ENCODE assay signal across 7 mouse cellular contexts in the genomic region with DNA sequence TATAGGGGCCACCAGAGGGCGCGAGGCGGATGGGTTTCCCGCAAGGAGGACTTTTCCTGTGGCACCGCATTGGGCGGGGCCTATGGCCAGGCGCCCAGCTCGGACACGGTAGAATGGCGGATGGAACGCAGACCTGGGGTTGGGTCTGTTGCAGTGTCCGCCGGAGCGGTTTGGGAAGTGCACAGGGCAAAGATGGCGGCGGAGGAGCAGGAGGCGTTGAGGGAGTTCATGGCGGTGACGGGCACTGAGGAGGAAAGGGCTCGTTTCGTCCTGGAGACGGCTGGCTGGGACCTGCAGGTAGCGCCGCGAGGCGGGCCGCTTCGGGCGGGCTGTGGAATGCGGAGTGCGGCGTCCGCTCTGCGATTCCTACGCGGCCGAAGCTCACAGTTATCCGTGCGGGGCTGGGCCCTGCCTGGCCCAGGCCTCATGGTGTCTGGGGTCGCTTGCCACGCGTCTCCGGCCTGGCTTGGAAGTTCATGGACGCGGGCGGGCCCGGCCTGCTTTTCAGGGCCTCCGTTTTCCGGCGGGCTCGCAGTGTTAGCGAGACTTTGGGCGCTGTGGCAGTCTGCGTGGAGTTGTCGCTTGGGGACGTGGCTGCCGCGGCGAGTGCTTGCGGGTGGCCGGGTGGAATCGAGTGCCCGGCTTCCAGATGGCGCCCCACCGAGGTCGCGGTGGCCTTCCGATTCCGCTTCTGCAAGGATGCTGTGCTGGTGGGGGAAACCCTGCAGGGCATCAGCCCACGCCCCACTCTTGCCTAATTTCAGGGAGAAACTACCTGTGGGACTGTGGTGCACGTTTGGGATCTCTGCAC. TPM values are rescaled to one million over a fixed set of nuclear protein-coding genes. Genes with fewer than 3 reads are reported as not detected.
DNase-seq lines count a peak whose midpoint lies in the region; ATAC-seq and TF ChIP-seq lines count a peak whose summit lies in the region.
"Not testable (repeated sequence)": the region's sequence is repeated elsewhere in the genome, so short reads cannot be mapped to it uniquely, and the experiment has no call there.

No protein-coding gene starts in this region.

- not testable (repeated sequence) for H3K36me3 ChIP-seq in embryonic facial prominence, embryonic 10.5 days (replicated peaks); intestine, postnatal 0 days (ENCODE audit: control insufficient read depth, insufficient read depth); midbrain, embryonic 12.5 days; small intestine, adult 2 months (ENCODE audit: control insufficient read depth, insufficient read depth, low read length)

- not testable (repeated sequence) for H3K27me3 ChIP-seq in embryonic facial prominence, embryonic 10.5 days (replicated peaks; ENCODE audit: low read depth, poor library complexity, severe bottlenecking); intestine, postnatal 0 days (replicated peaks; ENCODE audit: control insufficient read depth, insufficient read depth, low read length); midbrain, embryonic 12.5 days; small intestine, adult 2 months (ENCODE audit: control insufficient read depth, insufficient read depth, low read length)

- not testable (repeated sequence) for H3K4me1 ChIP-seq in embryonic facial prominence, embryonic 10.5 days; intestine, postnatal 0 days (replicated peaks; ENCODE audit: control insufficient read depth, insufficient read depth, low read length); midbrain, embryonic 12.5 days; small intestine, adult 2 months (ENCODE audit: control insufficient read depth, insufficient read depth, insufficient read length, low read length)

- peak; percentile 99 for DNase-seq in adrenal gland, postnatal 10 days
- peak; percentile 94 for DNase-seq in embryonic facial prominence, embryonic 10.5 days (ENCODE audit: low spot score)
- peak; percentile 74 for DNase-seq in gonadal fat pad, adult 2 months (ENCODE audit: low read depth)
- DNase-seq in left cerebral cortex, postnatal 4 days: peak; percentile 98

- intact Hi-C loops in left cerebral cortex, postnatal 4 days (cut with DNase I): not testable (repeated sequence)

- H3K9ac ChIP-seq in intestine, postnatal 0 days (ENCODE audit: low read depth, low read length): peak overlapping the region; percentile 80
- peak overlapping the region; percentile 73 for H3K9ac ChIP-seq in midbrain, embryonic 12.5 days (replicated peaks)

- H3K27ac ChIP-seq in embryonic facial prominence, embryonic 10.5 days (replicated peaks): peak overlapping the region; percentile 93
- peak overlapping the region; percentile 62; the same call in 1 of the 2 replicates for H3K27ac ChIP-seq in intestine, postnatal 0 days (ENCODE audit: low read depth, low read length)
- peak overlapping the region; percentile 82 for H3K27ac ChIP-seq in midbrain, embryonic 12.5 days (replicated peaks)
- H3K27ac ChIP-seq in small intestine, adult 2 months (ENCODE audit: insufficient read depth, low read depth, low read length): peak overlapping the region; percentile 44

- H3K4me2 ChIP-seq in intestine, postnatal 0 days (replicated peaks; ENCODE audit: low read depth): peak overlapping the region; percentile 65
- peak overlapping the region; percentile 47 for H3K4me2 ChIP-seq in midbrain, embryonic 12.5 days (replicated peaks)

- peak; percentile 51 for TF ChIP-seq CTCF in intestine, postnatal 0 days (IDR thresholded peaks at IDR 0.05; ENCODE audit: low read depth)
- TF ChIP-seq CTCF in small intestine, adult 2 months (IDR thresholded peaks at IDR 0.05; ENCODE audit: extremely low read depth, insufficient read length, insufficient replicate concordance, low read depth, low read length): not testable (repeated sequence)

- 15% methylated on average over 71 of the region's 71 CpGs for WGBS in embryonic facial prominence, embryonic 10.5 days
- WGBS in intestine, postnatal 0 days: 12% methylated on average over 66 of the region's 71 CpGs
- 13% methylated on average over 71 of the region's 71 CpGs for WGBS in midbrain, embryonic 12.5 days
- 10% methylated on average over 71 of the region's 71 CpGs for whole genome bisulfite sequencing in small intestine, adult 2 months

- ATAC-seq in intestine, postnatal 0 days: peak; percentile 100
- ATAC-seq in midbrain, embryonic 12.5 days (ENCODE audit: low FRiP score, low read depth): peak; percentile 100

- peak overlapping the region; percentile 60 for H3K4me3 ChIP-seq in embryonic facial prominence, embryonic 10.5 days
- H3K4me3 ChIP-seq in intestine, postnatal 0 days (ENCODE audit: low read depth, low read length): peak overlapping the region; percentile 68
- H3K4me3 ChIP-seq in midbrain, embryonic 12.5 days: peak overlapping the region; percentile 48
- peak overlapping the region; percentile 70 for H3K4me3 ChIP-seq in small intestine, adult 2 months (ENCODE audit: low read depth, low read length)

- peaks cover 17% of the 10 kb centered on the region; the same call in 1 of the 2 replicates for H3K9me3 ChIP-seq in embryonic facial prominence, embryonic 10.5 days
- H3K9me3 ChIP-seq in intestine, postnatal 0 days (ENCODE audit: control insufficient read depth); midbrain, embryonic 12.5 days: not testable (repeated sequence)

- not testable (repeated sequence) for TF ChIP-seq POLR2A in small intestine, adult 2 months (IDR thresholded peaks at IDR 0.05; ENCODE audit: low read depth, low read length)

RNA-seq across cellular contexts. Expression of gene 4930467E23Rik, which starts 55.4 kb away (rescaled TPM):
- under 1 TPM in 1 of 2 experiments, not detected in 1; 0.45 TPM for total RNA-seq in adrenal gland, postnatal 10 days (2021)
- not detected in 2 replicates for polyA plus RNA-seq in embryonic facial prominence, embryonic 10.5 days (2016; fragmentation: Nextera tagmentation; extraction: Ambion mirVana)
- polyA plus RNA-seq in gonadal fat pad, adult 2 months (2012; rRNA removed): not detected in 2 replicates
- polyA plus RNA-seq in intestine, postnatal 0 days (2015; fragmentation: Nextera tagmentation; extraction: Ambion mirVana): not detected in 2 replicates
- total RNA-seq in left cerebral cortex, postnatal 4 days (2021): not detected
- polyA plus RNA-seq in midbrain, embryonic 12.5 days (2016; fragmentation: Nextera tagmentation; extraction: Ambion mirVana): 0.09 TPM in 1 of 2 replicates, not detected in the other
- polyA plus RNA-seq in small intestine, adult 2 months (2012; rRNA removed): not detected in 2 replicates

Comparison
In these comparisons a context has a peak if more than half of its experiments do, and no peak if none do; other contexts are left out.
1. Peak in every context shown above with its lines: DNase-seq, ATAC-seq, H3K4me3 ChIP-seq and H3K27ac ChIP-seq.